Mouse (Mus musculus): ENCODE data around the gene B3gnt6. TPM values are rescaled to one million over a fixed set of nuclear protein-coding genes. Genes with fewer than 3 reads are reported as not detected.
A peak's percentile ranks its signal among the peaks of the same experiment; 100 is the strongest.

The B3gnt6 gene
- polyA plus RNA-seq, 1 experiment = 0.40 TPM

GRCm38 (mm10) chr7:98177929-98178559, 21.2 kb downstream of the B3gnt6 start, which contains the start of gene Capn5:
Gene Capn5 (minus strand): TSS chr7:98178274.
- Histone ChIP-seq H3K4me3 (ENCODE audit: insufficient read depth, low read length) (peak within 1 kb of the TSS; percentile 93), H3K4me1 (ENCODE audit: control insufficient read depth, insufficient read depth, low read length) (no peaks in the 10 kb centered on the region), H3K27ac (ENCODE audit: insufficient read depth, low read length) (peak within 1 kb of the TSS; percentile 63)
- TF ChIP-seq POLR2A (IDR thresholded peaks at IDR 0.05; ENCODE audit: extremely low read depth, insufficient read depth, low read length) (peak; percentile 63; the same call in 1 of the 2 replicates), CTCF (IDR thresholded peaks at IDR 0.05; ENCODE audit: extremely low read depth, insufficient read depth, low read length) (peak; percentile 32)

GRCm38 (mm10) chr7:98177566-98177928, 21.7 kb downstream of the B3gnt6 start:
- Histone ChIP-seq H3K4me3 (ENCODE audit: insufficient read depth, low read length) (peak overlapping the region; percentile 93), H3K27ac (ENCODE audit: insufficient read depth, low read length) (peak overlapping the region; percentile 47), H3K4me1 (ENCODE audit: control insufficient read depth, insufficient read depth, low read length) (no peaks in the 10 kb centered on the region)
- TF ChIP-seq CTCF (IDR thresholded peaks at IDR 0.05; ENCODE audit: extremely low read depth, insufficient read depth, low read length) (no peak), POLR2A (IDR thresholded peaks at IDR 0.05; ENCODE audit: extremely low read depth, insufficient read depth, low read length) (no peak)

DNA sequence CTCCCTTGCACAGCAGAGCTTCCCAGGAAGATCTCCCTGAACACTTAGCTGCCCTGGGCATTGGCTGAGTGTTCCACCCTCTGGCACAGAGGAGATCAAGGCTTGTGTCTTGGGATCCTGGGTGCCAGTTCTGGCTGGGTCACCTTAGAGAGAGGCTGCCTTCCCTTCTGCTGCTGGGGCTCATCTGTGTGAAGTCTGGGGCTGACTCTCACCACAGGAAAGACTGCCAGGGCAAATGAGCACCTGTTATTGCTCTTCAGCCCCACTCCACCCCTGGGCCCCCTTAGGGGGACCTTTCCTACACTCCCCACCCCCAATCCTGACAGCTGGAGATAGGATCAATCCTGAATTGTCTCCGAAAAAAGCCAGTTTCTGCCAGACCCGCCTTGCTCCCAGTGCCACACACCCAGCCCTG, 22.2 kb downstream of the B3gnt6 start:
- Histone ChIP-seq H3K4me1 (ENCODE audit: control insufficient read depth, insufficient read depth, low read length) (no peaks in the 10 kb centered on the region), H3K4me3 (ENCODE audit: insufficient read depth, low read length) (peak overlapping the region; percentile 93; the same call in 1 of the 2 replicates), H3K27ac (ENCODE audit: insufficient read depth, low read length) (no peak overlapping the region)
- TF ChIP-seq POLR2A (IDR thresholded peaks at IDR 0.05; ENCODE audit: extremely low read depth, insufficient read depth, low read length) (no peak), CTCF (IDR thresholded peaks at IDR 0.05; ENCODE audit: extremely low read depth, insufficient read depth, low read length) (no peak)

GRCm38 (mm10) chr7:98176322-98177070, 22.8 kb downstream of the B3gnt6 start:
- TF ChIP-seq POLR2A (IDR thresholded peaks at IDR 0.05; ENCODE audit: extremely low read depth, insufficient read depth, low read length) = no peak
- TF ChIP-seq CTCF (IDR thresholded peaks at IDR 0.05; ENCODE audit: extremely low read depth, insufficient read depth, low read length) = no peak
- Histone ChIP-seq H3K4me3 (ENCODE audit: insufficient read depth, low read length) (peak overlapping the region; percentile 93; the same call in 1 of the 2 replicates), H3K4me1 (ENCODE audit: control insufficient read depth, insufficient read depth, low read length) (no peaks in the 10 kb centered on the region), H3K27ac (ENCODE audit: insufficient read depth, low read length) (no peak overlapping the region)

GRCm38 (mm10) chr7:98174883-98175755, 24.2 kb downstream of the B3gnt6 start:
- Histone ChIP-seq H3K27ac (ENCODE audit: insufficient read depth, low read length) (no peak overlapping the region), H3K4me3 (ENCODE audit: insufficient read depth, low read length) (no peak overlapping the region), H3K4me1 (ENCODE audit: control insufficient read depth, insufficient read depth, low read length) (no peaks in the 10 kb centered on the region)
- TF ChIP-seq CTCF (IDR thresholded peaks at IDR 0.05; ENCODE audit: extremely low read depth, insufficient read depth, low read length) = no peak

DNA sequence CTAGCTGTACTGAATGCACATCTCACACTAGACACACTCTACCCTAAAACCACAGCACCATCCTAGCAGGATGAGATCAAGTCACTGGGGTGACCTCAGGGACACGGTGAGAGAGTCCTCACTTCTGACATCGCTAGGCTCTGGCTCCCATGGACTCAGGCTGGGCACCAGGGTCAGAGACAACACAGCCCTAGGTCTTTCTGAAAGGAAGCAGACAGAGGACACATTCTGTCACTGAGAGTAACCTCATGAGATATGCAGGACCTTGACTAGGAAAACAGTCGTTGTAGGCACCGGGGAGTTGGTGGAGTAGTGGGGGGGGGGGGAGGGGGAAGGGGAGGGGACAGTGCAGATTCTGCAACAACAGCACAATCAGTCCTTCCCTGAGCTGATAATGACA, 25.9 kb downstream of the B3gnt6 start:
- Histone ChIP-seq H3K4me3 (ENCODE audit: insufficient read depth, low read length) (no peak overlapping the region), H3K27ac (ENCODE audit: insufficient read depth, low read length) (no peak overlapping the region), H3K4me1 (ENCODE audit: control insufficient read depth, insufficient read depth, low read length) (no peaks in the 10 kb centered on the region)
- no peak for TF ChIP-seq POLR2A (IDR thresholded peaks at IDR 0.05; ENCODE audit: extremely low read depth, insufficient read depth, low read length)
- no peak for TF ChIP-seq CTCF (IDR thresholded peaks at IDR 0.05; ENCODE audit: extremely low read depth, insufficient read depth, low read length)

DNA sequence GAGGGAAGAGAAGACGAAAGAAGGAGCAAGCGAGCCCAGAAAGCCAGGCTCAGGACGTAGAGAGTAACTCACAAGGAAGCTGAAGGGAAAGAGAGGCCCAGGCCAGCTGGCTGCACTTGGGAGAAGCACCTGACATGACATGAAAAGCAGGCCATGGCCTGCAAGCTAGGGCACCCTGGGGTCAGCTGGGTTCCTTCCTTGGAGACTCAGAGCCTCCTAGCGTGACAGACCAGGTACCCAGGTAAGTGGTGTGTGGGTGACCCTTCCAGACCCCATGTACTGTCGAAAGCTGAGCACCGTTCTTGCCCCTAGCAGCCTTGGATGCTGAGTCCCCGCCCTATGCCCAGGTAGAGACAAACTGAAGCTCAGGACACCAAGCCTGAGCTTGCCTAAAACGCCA, 26.6 kb downstream of the B3gnt6 start:
- no peaks in the 10 kb centered on the region for H3K4me1 ChIP-seq (ENCODE audit: control insufficient read depth, insufficient read depth, low read length)
- no peak overlapping the region for H3K27ac ChIP-seq (ENCODE audit: insufficient read depth, low read length)
- TF ChIP-seq CTCF (IDR thresholded peaks at IDR 0.05; ENCODE audit: extremely low read depth, insufficient read depth, low read length) (no peak), POLR2A (IDR thresholded peaks at IDR 0.05; ENCODE audit: extremely low read depth, insufficient read depth, low read length) (no peak)
- H3K4me3 ChIP-seq (ENCODE audit: insufficient read depth, low read length) = no peak overlapping the region

DNA sequence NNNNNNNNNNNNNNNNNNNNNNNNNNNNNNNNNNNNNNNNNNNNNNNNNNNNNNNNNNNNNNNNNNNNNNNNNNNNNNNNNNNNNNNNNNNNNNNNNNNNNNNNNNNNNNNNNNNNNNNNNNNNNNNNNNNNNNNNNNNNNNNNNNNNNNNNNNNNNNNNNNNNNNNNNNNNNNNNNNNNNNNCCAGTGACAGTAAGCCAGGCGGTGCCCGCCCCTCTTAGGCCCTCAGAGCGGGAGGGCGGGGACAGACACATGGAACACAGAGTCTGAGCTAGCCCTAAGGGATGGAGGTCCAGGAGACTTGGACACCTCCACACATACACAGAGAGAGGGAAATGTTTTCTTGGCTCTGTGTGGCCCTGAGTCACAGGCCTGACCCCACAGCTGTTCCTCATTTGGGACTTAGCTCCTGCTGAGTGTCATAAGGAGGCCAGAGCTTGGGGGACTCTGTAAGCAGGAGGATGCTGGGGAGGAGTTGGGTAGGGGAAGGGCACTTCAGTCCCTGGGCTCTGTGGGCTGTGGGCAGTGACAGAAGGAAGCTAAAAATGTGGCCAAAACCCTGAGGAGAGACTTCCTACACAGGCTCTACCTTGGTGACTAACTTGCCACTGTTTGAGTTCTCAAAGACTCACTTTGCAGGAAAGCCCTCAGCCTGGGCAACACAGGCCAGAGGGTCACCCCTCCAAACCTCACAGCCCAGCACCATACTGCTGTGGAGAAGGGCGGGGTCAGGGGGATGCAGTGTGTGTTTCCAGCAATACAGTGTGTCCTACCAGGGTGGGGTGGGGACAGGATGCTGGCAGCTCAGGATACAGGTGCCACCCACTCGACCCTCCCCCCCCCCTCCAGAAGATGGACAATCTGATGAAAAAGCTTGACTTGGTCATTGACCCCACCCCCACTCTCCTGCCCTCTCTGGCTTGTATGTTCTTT, 27.9 kb downstream of the B3gnt6 start:
- H3K4me3 ChIP-seq (ENCODE audit: insufficient read depth, low read length) = no peak overlapping the region
- no peaks in the 10 kb centered on the region for H3K4me1 ChIP-seq (ENCODE audit: control insufficient read depth, insufficient read depth, low read length)
- TF ChIP-seq CTCF (IDR thresholded peaks at IDR 0.05; ENCODE audit: extremely low read depth, insufficient read depth, low read length) (no peak), POLR2A (IDR thresholded peaks at IDR 0.05; ENCODE audit: extremely low read depth, insufficient read depth, low read length) (no peak)
- H3K27ac ChIP-seq (ENCODE audit: insufficient read depth, low read length) = no peak overlapping the region
